Mouse (Mus musculus): ENCODE measurements at regions not wholly inside any gene's neighbourhood (a gene's known extent, or its start where the extent isn't known, plus 50 kb on each side); places are given as distances from the start of the nearest gene placed in this dataset.
A peak's percentile ranks its signal among the peaks of the same experiment; 100 is the strongest.

DNA sequence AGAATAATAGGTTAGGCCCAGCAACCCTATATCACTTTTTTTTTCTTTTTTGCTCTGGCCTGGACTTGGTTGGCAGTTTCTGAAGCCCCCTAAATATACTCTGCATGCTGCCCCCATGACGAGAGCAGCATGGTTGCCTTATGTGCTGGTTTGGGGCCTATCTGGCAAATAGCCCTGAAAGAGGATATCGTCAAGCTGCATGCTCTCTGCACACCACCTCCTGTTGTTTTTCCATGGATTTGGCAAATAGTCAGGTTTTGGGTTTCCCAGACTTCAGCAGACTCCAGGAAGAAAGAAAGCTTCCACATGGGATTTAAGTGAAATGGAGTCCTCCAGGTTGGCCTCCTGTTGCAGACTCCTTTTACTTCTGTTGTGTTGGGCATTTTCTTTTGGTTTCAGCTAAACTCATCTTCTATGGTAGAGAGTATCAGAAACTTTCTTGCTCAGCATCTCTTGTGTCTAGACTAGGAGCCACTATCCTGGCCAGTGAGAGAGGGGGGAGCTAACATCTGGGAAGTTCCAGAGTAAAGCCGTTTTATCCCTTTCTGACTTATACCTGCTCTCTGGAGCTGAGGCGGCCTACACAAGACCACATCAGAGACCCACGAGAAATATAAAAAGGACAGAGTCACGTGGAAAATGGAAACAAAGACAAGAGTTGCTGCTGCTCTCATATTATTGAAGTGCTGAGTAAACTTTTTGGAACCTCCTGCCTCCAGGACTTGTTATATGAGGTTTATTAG lies 140.4 kb upstream of the Egfl6 start:
- no peak for DNase-seq (ENCODE audit: low spot score)

DNA sequence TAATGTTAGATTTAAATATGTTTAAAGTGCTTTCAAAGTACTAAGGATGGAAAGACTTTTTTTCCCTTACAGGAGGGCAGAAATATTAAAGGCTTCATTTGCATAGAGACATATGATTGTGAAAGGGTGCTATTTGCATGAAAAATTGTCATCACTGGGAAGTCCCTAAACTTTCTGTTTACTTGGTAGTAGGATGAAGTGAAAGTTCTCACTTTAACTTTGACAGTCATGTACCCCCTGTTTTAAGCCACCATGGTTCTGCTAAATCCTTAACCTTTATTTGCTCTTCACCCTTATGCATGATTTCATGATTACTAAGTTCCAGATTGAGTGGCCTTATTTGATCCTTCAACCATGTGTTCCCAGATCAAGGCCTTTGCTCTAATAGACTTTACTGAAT lies 132.6 kb upstream of the Egfl6 start:
- DNase-seq (ENCODE audit: low spot score): no peak

DNA sequence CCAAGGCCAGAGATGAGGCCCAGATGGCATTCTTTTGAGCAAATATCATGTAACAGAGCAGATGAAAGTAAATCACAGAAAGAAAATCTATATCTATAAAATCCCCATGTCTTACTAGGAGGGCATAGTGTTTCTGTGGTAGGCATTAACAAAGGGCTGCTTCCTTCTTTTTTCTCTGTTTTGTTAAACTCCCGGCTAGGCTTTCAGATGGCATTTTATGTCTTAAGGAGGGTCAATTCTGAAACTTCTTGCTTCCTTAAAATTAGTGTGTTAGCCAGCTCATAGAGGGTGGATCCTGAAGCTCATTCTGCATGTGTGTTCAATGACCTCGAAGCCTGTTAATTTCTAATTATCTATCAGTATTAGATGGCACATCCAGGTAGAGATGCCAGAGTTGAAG lies 123.8 kb upstream of the Egfl6 start:
- no peak for DNase-seq (ENCODE audit: low spot score)

DNA sequence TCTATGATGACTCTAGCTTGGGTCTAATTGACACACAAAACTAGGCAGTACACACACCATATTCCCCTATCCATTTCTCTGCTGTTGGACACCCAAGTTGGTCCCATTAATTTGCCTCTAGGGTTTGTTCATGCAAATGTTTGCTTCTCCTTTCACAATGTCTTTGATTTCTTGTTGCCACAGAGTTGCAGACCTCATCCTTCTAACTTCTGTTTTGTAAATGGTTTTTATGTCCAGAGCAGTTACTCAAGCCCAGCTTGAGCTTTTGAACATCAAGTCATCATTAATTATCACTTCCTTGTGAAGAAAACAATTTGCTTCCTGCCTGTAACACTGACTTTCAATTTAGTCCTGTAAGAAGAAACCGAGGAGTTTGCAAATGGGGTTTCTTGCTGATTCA lies 122.6 kb upstream of the Egfl6 start:
- no peak for DNase-seq (ENCODE audit: low spot score)

DNA sequence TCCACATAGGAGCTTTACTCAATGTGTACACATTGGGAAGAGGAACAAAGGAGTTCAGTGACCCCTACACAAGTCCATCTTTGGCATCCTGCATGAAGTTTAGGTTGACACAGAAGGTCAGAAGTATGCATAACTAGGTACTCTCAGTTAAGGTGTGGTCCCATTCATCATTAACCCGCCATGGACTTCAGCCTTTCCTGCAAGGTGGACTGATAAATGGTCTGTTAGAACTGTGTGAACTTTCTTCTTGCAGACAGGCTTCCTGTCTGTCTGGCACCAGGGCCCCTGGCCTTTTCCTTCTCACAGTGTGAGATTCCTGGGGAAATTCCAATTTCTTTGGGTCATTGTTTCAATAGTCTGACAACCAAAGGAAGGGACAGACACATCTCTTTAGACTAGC lies 121.5 kb upstream of the Egfl6 start:
- no peak for DNase-seq (ENCODE audit: low spot score)

DNA sequence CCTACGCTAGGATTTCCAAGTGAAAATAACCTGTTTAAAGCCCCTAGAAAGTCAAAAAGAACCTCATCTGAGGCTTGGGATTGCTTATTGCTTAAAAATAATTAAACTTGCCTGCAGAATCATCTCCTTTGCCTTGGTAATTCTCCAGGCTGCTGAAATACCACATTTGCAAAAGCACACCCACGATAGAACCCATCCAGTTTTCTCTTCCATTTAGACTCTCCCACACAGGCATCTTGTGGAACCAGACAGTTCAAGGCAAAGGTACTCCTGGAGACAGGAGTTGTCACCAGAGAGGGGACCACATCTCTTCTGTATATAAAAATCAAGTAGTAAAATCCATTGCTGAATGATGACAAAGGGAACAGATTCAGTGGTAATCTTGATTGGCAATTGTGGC lies 118.8 kb upstream of the Egfl6 start:
- DNase-seq (ENCODE audit: low spot score): peak; percentile 30

DNA sequence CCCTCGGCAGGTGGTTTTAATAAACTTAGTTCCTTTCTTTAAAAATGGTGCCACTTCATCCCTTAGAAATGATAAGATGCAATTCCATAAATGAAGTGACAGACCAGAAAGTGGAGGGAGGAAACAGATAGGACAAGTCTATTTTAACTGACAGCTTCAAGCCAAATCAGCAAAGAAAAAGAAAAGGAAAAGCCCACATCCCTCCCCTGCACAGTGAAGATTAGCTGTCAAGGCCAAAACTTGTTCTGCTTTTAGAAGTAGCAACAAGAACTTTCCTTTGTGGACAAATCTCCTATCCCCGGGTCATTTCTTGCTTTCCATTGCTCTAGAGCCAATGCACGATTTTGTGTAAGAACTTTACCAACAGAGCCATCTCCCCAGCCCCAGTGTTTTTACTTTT lies 108.7 kb upstream of the Egfl6 start:
- no peak for DNase-seq (ENCODE audit: low spot score)

DNA sequence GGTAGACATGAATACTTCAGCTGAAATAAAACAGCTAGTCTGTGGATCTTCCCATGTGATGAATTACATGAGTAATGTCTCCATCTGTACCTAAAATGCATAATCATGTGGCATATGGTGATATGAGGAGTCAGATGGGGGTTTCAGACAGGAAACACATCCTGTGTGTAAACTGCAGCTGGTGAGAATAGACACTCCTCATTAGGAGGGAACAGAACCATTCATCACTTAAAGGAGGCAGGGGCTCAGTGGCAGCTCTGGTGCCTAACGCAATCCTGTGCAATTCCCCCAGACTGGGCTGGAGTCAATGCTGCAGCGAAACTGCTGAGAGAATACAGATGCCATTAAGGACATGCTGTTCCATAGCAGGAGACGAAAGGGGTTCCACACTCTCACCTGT lies 103.3 kb upstream of the Egfl6 start:
- DNase-seq (ENCODE audit: low spot score): no peak

DNA sequence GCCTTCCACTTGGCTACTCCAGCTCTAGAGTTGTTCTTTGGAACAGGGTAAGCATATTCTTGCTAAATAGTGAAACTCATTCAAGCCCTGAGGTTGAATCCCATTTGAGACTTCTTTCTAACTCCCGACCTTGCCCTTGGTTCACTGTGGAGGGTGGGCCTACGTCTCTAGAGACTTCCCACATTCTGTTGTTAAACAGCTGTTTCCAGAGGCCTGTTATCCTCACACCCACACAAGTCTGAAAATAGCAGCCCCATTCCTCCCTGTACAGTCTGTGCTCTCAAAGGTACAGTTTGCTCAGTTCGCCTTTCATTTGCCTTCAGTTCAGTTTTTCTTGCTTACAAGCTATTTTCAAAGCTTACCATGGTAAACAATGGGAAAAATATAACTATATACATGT lies 87.9 kb upstream of the Egfl6 start:
- DNase-seq (ENCODE audit: low spot score): no peak

DNA sequence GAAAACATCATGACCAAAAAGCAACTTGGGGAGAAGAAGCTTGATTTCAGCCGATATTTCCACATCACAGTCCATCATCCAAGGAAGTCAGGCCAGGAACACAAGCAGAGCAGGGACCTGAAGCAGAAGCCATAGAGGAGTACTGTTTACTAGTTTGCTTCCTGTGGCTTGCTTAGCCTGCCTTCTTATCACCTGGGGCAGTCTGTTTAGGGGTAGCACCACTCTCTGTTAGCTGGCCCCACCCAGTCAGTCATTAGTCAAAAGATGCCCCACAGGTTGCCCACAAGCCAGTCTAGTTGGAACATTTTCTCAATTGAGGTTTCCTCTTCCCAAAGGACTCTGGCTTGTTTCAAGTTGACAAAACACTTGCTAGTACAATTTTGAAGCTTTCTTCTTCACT lies 87.1 kb upstream of the Egfl6 start:
- DNase-seq (ENCODE audit: low spot score): no peak

DNA sequence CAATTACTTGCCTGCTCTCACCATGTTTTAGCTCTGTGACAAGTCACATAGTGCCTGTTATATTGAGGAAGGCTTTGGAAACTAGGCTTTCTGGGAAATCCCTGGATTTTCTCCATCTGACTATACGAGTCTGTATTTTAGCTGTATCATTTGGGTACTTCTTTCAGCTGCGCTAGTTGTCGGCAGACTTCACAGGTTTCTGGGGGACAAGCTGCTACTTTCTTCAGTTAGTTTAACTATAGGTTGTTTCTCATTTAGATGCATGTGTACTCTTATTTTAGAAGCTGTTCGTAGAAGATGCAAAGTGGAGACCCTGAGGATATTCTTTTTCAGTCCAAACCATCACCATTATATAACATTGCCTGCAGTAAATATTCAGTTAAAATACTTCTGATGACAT lies 86.3 kb upstream of the Egfl6 start:
- no peak for DNase-seq (ENCODE audit: low spot score)

DNA sequence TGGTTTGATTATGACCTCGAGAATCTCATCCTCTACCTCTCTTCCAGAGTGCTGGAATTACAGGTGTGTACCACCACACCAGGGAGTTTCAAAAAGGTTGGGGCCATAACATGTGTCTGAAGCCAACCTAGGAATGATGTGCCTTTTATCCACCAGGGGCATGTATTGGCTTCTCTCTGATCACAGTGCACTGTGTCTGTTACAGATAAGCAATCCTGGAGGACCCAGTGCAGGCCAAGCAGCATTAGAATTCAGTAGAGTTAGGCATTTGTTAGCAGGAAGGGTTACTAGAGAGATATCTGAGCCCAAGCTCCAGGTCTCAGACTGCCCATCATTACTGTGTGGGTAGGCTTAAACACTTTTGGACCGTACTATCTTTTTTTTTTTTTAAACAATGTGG lies 80.8 kb upstream of the Egfl6 start:
- no peak for DNase-seq (ENCODE audit: low spot score)

DNA sequence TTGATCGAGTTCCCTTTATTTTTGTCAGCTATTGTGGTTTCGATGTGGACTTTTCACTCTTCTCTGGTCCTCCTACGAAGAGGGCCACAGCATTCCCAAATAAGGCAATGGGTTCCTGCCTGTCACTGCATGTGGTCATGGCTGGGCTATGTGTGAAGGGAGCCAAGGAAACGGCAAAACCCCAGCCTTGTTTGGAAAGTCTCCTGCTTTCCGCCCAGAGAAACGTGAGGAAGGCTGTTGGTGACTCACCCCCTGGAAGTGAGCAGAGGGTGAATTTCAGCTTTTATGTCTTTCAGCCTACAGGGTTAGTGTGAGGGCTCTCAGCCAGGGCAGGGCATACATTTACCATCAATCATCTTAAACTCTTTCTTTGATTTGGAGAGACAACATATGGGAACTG lies 76.3 kb upstream of the Egfl6 start:
- DNase-seq (ENCODE audit: low spot score): peak; percentile 21

DNA sequence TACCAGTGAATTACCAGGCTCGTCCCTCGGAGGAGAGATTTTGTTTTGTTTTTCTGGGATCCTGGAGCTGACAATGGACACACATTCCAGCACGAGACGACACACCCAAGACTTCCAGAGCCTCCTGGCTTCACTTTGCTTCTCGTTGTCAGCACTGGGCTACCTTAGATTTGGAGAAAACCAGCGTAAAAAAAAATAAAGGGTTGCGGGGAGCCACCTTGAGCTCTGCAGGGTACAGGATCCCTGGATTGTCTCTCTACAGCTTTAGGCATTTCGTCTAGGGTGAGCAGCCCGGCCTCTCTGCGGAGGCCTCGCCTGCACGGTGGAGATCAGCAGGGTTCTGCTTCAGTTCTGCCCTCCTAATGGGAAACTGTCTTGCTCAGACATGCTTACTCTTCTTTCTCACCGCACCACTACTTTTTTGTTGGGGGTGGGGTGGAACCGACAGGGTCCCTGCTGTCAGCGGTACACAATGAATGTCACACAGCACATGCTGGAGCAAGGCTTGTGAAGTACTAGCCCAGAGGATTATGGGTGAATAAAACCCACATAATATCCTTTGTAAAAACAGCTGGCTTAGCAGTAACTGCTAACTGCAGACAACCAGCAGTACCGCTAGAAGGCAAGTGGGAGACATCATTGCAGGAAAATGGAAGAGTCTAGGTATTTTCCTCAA lies 75.7 kb upstream of the Egfl6 start:
- peak; percentile 33 for DNase-seq (ENCODE audit: low spot score)

DNA sequence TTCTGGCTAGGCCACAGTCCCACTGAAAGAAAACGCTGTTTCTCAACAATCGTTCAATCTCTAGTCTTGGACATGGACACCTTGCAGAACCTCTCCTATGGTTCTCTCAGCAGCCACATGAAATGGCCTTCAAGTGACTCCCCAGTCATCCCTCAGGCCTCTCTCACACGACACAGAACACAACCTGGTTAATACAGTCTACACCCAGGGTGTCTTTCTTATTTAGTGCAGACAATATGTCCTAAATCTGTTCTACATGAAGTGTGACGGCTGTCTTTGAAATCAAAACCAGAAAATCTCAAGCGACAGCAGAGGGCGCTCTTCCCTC lies 75.2 kb upstream of the Egfl6 start:
- no peak for DNase-seq (ENCODE audit: low spot score)

DNA sequence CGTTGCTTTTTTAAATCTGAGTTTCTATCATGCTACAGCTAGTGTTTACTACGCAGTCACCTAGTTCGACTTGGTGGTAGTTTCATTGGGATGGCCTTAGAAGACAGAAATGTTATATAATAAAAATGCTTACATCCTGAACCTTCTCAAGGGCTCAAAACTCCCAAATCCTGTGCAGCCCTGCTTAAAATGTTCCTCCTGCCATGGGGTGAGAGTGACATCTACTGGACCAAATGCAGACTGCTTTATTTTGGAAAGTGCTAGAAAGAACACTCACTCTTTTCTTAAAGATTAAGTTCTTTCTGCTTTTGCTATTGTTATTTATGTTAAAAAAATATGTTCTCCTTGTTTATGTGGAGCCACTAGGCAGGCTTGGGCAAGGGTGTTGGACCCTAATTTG lies 66.9 kb upstream of the Egfl6 start:
- no peak for DNase-seq (ENCODE audit: low spot score)

DNA sequence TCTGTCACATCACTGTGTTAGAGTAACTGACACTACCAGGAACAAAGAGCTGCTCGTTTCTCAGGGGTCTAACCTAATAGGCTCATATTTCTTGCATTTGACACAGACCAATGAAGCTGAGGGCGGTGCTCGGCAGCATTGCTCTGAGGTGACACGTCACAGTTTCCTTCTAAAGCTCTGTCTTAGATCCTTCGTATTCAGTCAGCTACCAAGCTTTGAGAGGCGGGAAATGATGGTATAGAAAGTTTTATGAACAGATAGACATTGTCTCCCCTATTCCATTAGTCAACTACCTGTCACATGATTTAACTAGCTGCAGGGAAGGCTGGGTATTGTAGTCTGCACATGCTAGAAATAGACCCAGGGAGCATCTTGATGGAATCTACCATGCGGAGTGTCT lies 60.2 kb upstream of the Egfl6 start:
- no peak for DNase-seq (ENCODE audit: low spot score)

DNA sequence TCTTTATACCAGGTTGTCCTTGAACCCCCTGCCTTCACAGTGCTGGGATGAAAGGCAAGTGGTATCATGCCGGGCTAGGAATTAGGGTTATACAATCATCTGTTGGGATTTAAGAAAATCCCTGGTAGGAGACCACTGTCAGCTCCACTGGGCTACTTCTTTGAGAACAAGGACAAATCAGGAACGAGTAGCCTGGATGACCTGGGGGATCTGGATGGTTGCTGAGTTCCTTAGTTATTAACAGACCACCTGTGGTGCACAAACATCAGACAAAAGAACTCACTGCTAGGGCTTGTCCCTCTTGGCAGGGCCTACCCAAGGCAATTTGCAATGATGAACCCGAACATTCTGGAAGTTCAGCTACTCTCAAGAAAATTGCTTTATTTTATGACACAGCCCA lies 55.7 kb upstream of the Egfl6 start:
- no peak for DNase-seq (ENCODE audit: low spot score)

DNA sequence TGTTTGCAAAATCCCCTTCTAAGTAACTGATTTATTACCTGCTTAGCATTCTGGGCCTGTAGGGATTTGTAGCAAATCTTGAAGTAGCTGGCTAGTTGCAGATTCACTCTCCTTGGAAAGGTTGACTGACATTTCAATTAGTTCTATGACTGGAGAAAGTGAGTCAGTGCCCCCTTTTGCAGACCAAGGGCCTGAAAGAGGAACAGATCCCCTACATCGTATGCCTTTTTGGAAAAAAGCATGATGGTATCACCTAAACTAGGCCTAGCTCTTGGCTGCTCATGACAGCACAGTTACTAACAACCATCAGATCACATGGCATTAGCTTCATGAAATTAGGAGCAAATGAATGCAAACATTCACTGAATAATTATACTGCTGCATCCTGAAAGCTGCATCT lies 54.7 kb upstream of the Egfl6 start:
- no peak for DNase-seq (ENCODE audit: low spot score)

Measured in left cerebral cortex, adult 11 months (tissue).